Mouse (Mus musculus) layer of hippocampus, postnatal 10 days (tissue): ENCODE measurements at regions not wholly inside any gene's neighbourhood (a gene's known extent, or its start where the extent isn't known, plus 50 kb on each side); places are given as distances from the start of the nearest gene placed in this dataset.

Source experiments
- microRNA-seq, 2 experiments: library from miRNA; unstranded; fragments of <30 nt; microRNA quantifications; one replicate each; pipeline ENCODE4 v1.2.0; 2021

Small RNA genes in the stretch of these regions (microRNA-seq; reads per million reads assigned to microRNA genes)
- 0 reads per million in 2 experiments for gene Gm24810
